Mouse (Mus musculus) neural tube, embryonic 13.5 days (tissue): ENCODE measurements around the gene Kifc3. TPM values are rescaled to one million over a fixed set of nuclear protein-coding genes. Genes with fewer than 3 reads are reported as not detected.

Experiments
- ATAC-seq: fragments of 200-750 bp; cut with Nextera tagmentation; 2 replicates; pipeline ENCODE4 v1.8.0; 2017; ENCODE audit warnings: low read depth, mild to moderate bottlenecking, moderate TSS enrichment, moderate library complexity
- H3K27ac ChIP-seq: fragments of 300-500 bp; sonication (generic); replicated peaks from 2 replicates; pipeline ENCODE4 v1.5.1; 2015; ENCODE audit warnings: moderate library complexity, mild to moderate bottlenecking, inconsistent platforms
- H3K27me3 ChIP-seq: fragments of 300-500 bp; sonication (generic); 2 replicates; pipeline ENCODE4 v1.6.1; 2015; ENCODE audit warnings: mild to moderate bottlenecking, inconsistent platforms
- H3K36me3 ChIP-seq: fragments of 300-500 bp; sonication (generic); 2 replicates; pipeline ENCODE4 v1.6.1; 2015; ENCODE audit warnings: mild to moderate bottlenecking, inconsistent platforms
- H3K4me1 ChIP-seq: fragments of 300-500 bp; sonication (generic); replicated peaks from 2 replicates; pipeline ENCODE4 v1.6.1; 2015; ENCODE audit warnings: inconsistent platforms
- H3K4me2 ChIP-seq: fragments of 300-500 bp; sonication (generic); 2 replicates; pipeline ENCODE4 v1.6.1; 2015; ENCODE audit warnings: inconsistent platforms, mild to moderate bottlenecking, moderate library complexity
- H3K4me3 ChIP-seq: fragments of 300-500 bp; sonication (generic); 2 replicates; pipeline ENCODE4 v1.5.1; 2015; ENCODE audit warnings: mild to moderate bottlenecking, inconsistent platforms
- H3K9ac ChIP-seq: fragments of 300-500 bp; sonication (generic); 2 replicates; pipeline ENCODE4 v1.6.1; 2015; ENCODE audit warnings: moderate library complexity, mild to moderate bottlenecking, inconsistent platforms
- H3K9me3 ChIP-seq: fragments of 300-500 bp; sonication (generic); 2 replicates; pipeline ENCODE4 v1.6.1; 2016; ENCODE audit warnings: inconsistent platforms
- WGBS: fragments of 180-500 bp; shearing (Covaris S2); methylation state at CpG from one replicate; pipeline ENCODE4 v1.1.7; 2015; 5-methylcytosine and 5-hydroxymethylcytosine counted together
- polyA plus RNA-seq: library from polyadenylated mRNA; unstranded; fragments of >200 nt; fragmentation: Nextera tagmentation; extraction: Ambion mirVana; gene quantifications from 2 replicates; pipeline ENCODE4 v1.2.1, GENCODE M21; 2015

The Kifc3 gene
- polyA plus RNA-seq, 1 experiment from 2014 or later: 17.8 TPM

- H3K27me3 ChIP-seq: no peaks in the 10 kb centered on the region
- no peak overlapping the region for H3K9ac ChIP-seq
- H3K4me3 ChIP-seq: no peak overlapping the region
- H3K27ac ChIP-seq: no peak overlapping the region
- 0 out of 2 replicates have a peak, but pooled peaks have one; percentile 30 for ATAC-seq
- H3K4me1 ChIP-seq: no peaks in the 10 kb centered on the region
- no peaks in the 10 kb centered on the region for H3K36me3 ChIP-seq
- H3K4me2 ChIP-seq: no peak overlapping the region
- no peaks in the 10 kb centered on the region for H3K9me3 ChIP-seq
- 58% methylated on average over 6 of the region's 6 CpGs for WGBS
These were observed 148.2 kb downstream of the Kifc3 start for GRCm38 (mm10) chr8:95054438-95054837.

Other genes starting within 250 kb of the Kifc3 start
- gene Adgrg1, start 228.1 kb downstream of the Kifc3 start, polyA plus RNA-seq: 160 and 168 TPM in 2 replicates
- 1.4 and 1.5 TPM in 2 replicates for gene Adgrg3, start 185.1 kb downstream of the Kifc3 start, polyA plus RNA-seq
- gene Drc7, start 147.7 kb downstream of the Kifc3 start, polyA plus RNA-seq: 0.18 and 0.26 TPM in 2 replicates
- 37.9 and 41.4 TPM in 2 replicates for gene Katnb1, start 121.6 kb downstream of the Kifc3 start, polyA plus RNA-seq
- gene Cngb1, start 103.8 kb upstream of the Kifc3 start, polyA plus RNA-seq: 0.39 and 0.82 TPM in 2 replicates
- gene Tepp, start 107.8 kb upstream of the Kifc3 start, polyA plus RNA-seq: 0.70 TPM in 1 of 2 replicates, not detected in the other
- gene Zfp319, start 129.1 kb upstream of the Kifc3 start, polyA plus RNA-seq: 15.4 and 16.0 TPM in 2 replicates
- gene Usb1, start 129.5 kb upstream of the Kifc3 start, polyA plus RNA-seq: 34.3 and 35.5 TPM in 2 replicates
- 26.9 and 29.1 TPM in 2 replicates for gene Mmp15, start 149.5 kb upstream of the Kifc3 start, polyA plus RNA-seq
- gene Cfap20, start 232.1 kb upstream of the Kifc3 start, polyA plus RNA-seq: 124 and 128 TPM in 2 replicates